Mouse (Mus musculus) stomach, embryonic 14.5 days (tissue): ENCODE results near the gene Oas1e. TPM values are rescaled to one million over a fixed set of nuclear protein-coding genes. Genes with fewer than 3 reads are reported as not detected.

Source experiments
- ATAC-seq: fragments of 200-750 bp; cut with Nextera tagmentation; 2 replicates; pipeline ENCODE4 v1.8.0; 2017; ENCODE audit warnings: low read depth, moderate TSS enrichment; ENCODE audit not compliant: insufficient number of reproducible peaks, insufficient read depth, low FRiP score
- H3K27ac ChIP-seq: fragments of 300-500 bp; sonication (generic); 2 replicates; pipeline ENCODE4 v1.5.1; 2014; ENCODE audit warnings: mild to moderate bottlenecking, low read length, moderate library complexity, mixed read lengths
- H3K27me3 ChIP-seq: fragments of 300-500 bp; sonication (generic); 2 replicates; pipeline ENCODE4 v1.6.1; 2014; ENCODE audit warnings: low read length, control low read depth, mixed read lengths; ENCODE audit not compliant: control insufficient read depth, insufficient read depth
- H3K36me3 ChIP-seq: fragments of 300-500 bp; sonication (generic); 2 replicates; pipeline ENCODE4 v1.6.1; 2014; ENCODE audit warnings: mild to moderate bottlenecking, control low read depth, low read length, moderate library complexity, mixed read lengths; ENCODE audit not compliant: control insufficient read depth, insufficient read depth
- H3K4me1 ChIP-seq: fragments of 300-500 bp; sonication (generic); 2 replicates; pipeline ENCODE4 v1.6.1; 2014; ENCODE audit warnings: low read length, control low read depth, mixed read lengths; ENCODE audit not compliant: control insufficient read depth, insufficient read depth
- H3K4me2 ChIP-seq: fragments of 300-500 bp; sonication (generic); replicated peaks from 2 replicates; pipeline ENCODE4 v1.6.1; 2014; ENCODE audit warnings: low read depth, low read length, control low read depth
- H3K4me3 ChIP-seq: fragments of 300-500 bp; sonication (generic); 2 replicates; pipeline ENCODE4 v1.5.1; 2014; ENCODE audit warnings: low read depth, low read length, control low read depth
- H3K9ac ChIP-seq: fragments of 300-500 bp; sonication (generic); replicated peaks from 2 replicates; pipeline ENCODE4 v1.6.1; 2014; ENCODE audit warnings: low read depth, mild to moderate bottlenecking, control low read depth, low read length, moderate library complexity, mixed read lengths
- H3K9me3 ChIP-seq: fragments of 300-500 bp; sonication (generic); 2 replicates; pipeline ENCODE4 v1.6.1; 2016; ENCODE audit warnings: low read depth, low read length, control low read depth; ENCODE audit not compliant: control insufficient read depth
- WGBS: fragments of 180-500 bp; shearing (Covaris S2); extraction: QIAGEN DNeasy Blood & Tissue Kit; methylation state at CpG from one replicate; pipeline ENCODE4 v1.1.7; 2014; 5-methylcytosine and 5-hydroxymethylcytosine counted together
- polyA plus RNA-seq: library from polyadenylated mRNA; unstranded; fragments of >200 nt; fragmentation: Nextera tagmentation; extraction: Ambion mirVana; gene quantifications from 2 replicates; pipeline ENCODE4 v1.2.1, GENCODE M21; 2014

Gene Oas1e
- polyA plus RNA-seq, 1 experiment from 2014 or later = not detected

DNA sequence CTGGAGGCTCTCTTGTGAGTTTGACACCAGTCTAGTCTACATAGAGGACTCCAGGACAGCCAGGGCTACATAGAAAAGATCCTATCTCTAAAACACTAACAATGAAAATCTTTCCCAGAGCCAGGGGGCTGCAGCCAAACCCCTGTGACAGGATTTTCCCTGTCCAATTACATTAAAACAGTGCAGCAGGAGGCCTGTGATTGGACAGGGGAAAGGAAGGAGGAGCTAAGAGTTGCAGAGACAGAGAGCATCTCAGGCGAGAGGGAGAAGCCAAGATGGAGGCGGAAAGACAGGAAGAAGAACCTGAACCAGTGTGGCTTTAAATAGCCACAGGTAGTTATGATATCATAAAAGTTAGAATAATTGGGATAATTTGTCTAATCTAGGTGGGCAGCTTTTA lies 12.9 kb downstream of the Oas1e start:
- ATAC-seq = no peak

DNA sequence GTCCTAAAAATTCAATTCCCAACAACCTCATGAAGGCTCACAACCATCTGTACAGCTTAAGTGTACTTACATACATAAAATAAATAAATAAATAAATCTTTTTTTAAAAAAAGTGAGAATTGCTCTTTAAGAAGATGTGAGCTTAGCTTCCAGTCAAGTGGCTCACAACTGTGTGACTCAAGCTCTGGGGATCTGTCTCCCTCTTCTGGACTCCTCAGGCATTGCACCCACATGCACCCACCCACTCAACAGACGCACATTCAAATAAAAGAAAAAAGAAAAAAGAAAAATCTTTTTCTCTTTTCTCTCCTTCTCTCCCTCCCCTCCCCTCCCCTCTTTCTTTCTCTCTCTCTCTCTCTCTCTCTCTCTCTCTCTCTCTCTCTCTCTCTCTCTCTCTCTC lies 13.7 kb downstream of the Oas1e start:
- WGBS = 90% methylated on average over 1 of the region's 1 CpGs
- Histone ChIP-seq H3K27me3 (no peaks in the 10 kb centered on the region), H3K9ac (no peak overlapping the region), H3K36me3 (no peaks in the 10 kb centered on the region), H3K4me1 (no peaks in the 10 kb centered on the region), H3K27ac (no peak overlapping the region), H3K4me2 (no peak overlapping the region), H3K9me3 (no peaks in the 10 kb centered on the region), H3K4me3 (no peak overlapping the region)
- no peak for ATAC-seq

More for the DNA sequence above, 12.9 kb downstream of the Oas1e start:
- H3K9ac ChIP-seq = no peak overlapping the region
- no peaks in the 10 kb centered on the region for H3K27me3 ChIP-seq
- no peak overlapping the region for H3K4me2 ChIP-seq
- no peak overlapping the region for H3K27ac ChIP-seq
- 72% methylated on average over 2 of the region's 2 CpGs for WGBS
- no peaks in the 10 kb centered on the region for H3K4me1 ChIP-seq
- no peaks in the 10 kb centered on the region for H3K36me3 ChIP-seq
- H3K4me3 ChIP-seq = no peak overlapping the region
- no peaks in the 10 kb centered on the region for H3K9me3 ChIP-seq

DNA sequence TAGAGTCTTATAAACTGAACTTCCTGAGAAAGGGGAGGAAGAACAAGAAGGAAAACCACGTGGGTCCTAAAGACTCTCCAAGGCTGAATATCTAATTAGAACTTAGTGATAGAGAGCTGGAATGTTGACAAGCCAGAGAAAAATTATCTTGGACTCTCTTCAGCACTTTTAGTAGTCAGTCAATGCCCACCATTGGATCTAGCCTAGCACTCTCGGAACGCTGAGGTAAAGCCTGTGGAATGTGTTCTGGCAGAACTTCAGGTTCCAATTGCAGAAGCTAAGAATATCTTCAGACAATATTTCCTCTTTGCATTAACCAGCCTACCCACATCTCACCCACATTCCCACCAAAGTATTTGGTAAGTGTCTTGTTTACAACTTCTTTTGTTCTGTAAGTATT lies 15.4 kb downstream of the Oas1e start:
- Histone ChIP-seq H3K9me3 (no peaks in the 10 kb centered on the region), H3K4me1 (no peaks in the 10 kb centered on the region), H3K4me3 (no peak overlapping the region), H3K36me3 (no peaks in the 10 kb centered on the region), H3K9ac (no peak overlapping the region), H3K4me2 (no peak overlapping the region), H3K27me3 (no peaks in the 10 kb centered on the region), H3K27ac (no peak overlapping the region)
- 30% methylated on average over 3 of the region's 3 CpGs for WGBS
- no peak for ATAC-seq

DNA sequence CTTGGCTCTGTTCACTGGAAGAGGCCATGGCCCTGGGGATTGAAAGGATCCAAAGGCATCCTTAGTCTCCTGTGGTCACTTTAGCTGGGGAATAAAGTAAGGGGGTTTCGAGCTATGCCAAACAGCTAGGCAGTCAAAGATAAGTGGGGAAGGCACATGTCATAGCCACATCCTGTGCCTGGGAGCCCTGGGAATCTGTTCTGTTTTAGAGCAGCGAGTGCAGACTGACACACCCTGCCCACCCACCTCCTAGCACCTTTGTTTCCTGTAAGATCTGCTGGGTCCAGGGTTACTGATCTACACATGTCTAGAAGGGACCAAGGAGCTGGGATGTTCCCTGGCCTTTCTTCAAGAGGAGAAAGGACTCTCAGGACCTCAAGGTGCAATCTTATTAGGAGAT lies 16.4 kb downstream of the Oas1e start:
- H3K9me3 ChIP-seq = no peaks in the 10 kb centered on the region
- no peak overlapping the region for H3K27ac ChIP-seq
- no peak for ATAC-seq
- no peak overlapping the region for H3K4me2 ChIP-seq
- H3K36me3 ChIP-seq = no peaks in the 10 kb centered on the region
- H3K9ac ChIP-seq = no peak overlapping the region
- H3K4me3 ChIP-seq = no peak overlapping the region
- WGBS = 64% methylated on average over 2 of the region's 2 CpGs
- H3K27me3 ChIP-seq = no peaks in the 10 kb centered on the region
- H3K4me1 ChIP-seq = no peaks in the 10 kb centered on the region

DNA sequence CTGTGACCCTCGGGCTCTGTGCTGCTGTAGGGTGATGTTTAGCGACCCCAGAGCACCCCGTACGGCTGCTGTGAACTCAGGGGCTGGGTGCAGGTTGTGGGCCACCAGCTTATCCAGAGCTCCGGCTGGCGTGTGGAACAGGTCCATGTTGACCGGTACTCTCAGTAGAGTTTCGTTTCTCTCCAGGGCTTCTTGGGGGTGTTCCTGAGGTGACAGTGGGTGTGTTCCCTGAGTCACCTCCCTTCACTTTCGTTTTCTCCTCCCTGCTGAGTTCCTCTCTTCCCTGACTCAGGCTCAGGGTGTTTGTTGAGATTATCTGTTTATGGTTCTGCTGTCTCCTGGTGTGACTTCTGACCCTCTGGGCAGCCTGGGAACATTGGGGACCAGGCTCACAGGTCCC lies 17.9 kb downstream of the Oas1e start, which contains the start of gene Oas3:
Gene Oas3 (minus strand): TSS at position 184 of the 400 bp plus-strand sequence.
- Histone ChIP-seq H3K4me1 (no peaks in the 10 kb centered on the region), H3K27me3 (no peaks in the 10 kb centered on the region), H3K4me2 (no peak within 1 kb of the TSS), H3K27ac (no peak within 1 kb of the TSS), H3K9ac (no peak within 1 kb of the TSS), H3K36me3 (no peaks in the 10 kb centered on the region), H3K4me3 (no peak within 1 kb of the TSS), H3K9me3 (no peaks in the 10 kb centered on the region)
- no peak for ATAC-seq
- WGBS = 73% methylated on average over 9 of the region's 9 CpGs

DNA sequence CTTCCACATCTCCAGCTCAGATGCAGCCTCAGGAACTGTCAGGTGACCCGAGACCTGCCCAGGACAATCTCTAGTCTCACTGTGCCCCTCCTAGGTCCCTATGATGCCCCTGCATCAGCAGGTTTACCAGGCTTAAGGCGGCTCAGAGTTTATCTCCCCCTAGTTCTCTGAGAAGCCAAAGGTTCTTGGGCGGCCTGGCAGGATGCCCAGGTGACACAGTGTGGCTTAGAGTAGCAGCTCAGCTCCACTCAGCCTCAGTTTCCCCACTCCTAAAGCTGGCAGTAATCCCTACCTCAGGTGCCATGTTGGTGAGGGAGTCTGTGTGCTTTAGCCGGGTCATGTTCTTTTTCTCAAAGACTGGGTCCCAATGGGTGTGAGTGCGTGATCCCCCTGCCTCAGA lies 18.5 kb downstream of the Oas1e start:
- H3K9ac ChIP-seq = no peak overlapping the region
- H3K27me3 ChIP-seq = no peaks in the 10 kb centered on the region
- no peak for ATAC-seq
- H3K36me3 ChIP-seq = no peaks in the 10 kb centered on the region
- WGBS = 86% methylated on average over 5 of the region's 5 CpGs
- no peak overlapping the region for H3K27ac ChIP-seq
- no peak overlapping the region for H3K4me2 ChIP-seq
- no peaks in the 10 kb centered on the region for H3K9me3 ChIP-seq
- no peak overlapping the region for H3K4me3 ChIP-seq
- H3K4me1 ChIP-seq = no peaks in the 10 kb centered on the region

DNA sequence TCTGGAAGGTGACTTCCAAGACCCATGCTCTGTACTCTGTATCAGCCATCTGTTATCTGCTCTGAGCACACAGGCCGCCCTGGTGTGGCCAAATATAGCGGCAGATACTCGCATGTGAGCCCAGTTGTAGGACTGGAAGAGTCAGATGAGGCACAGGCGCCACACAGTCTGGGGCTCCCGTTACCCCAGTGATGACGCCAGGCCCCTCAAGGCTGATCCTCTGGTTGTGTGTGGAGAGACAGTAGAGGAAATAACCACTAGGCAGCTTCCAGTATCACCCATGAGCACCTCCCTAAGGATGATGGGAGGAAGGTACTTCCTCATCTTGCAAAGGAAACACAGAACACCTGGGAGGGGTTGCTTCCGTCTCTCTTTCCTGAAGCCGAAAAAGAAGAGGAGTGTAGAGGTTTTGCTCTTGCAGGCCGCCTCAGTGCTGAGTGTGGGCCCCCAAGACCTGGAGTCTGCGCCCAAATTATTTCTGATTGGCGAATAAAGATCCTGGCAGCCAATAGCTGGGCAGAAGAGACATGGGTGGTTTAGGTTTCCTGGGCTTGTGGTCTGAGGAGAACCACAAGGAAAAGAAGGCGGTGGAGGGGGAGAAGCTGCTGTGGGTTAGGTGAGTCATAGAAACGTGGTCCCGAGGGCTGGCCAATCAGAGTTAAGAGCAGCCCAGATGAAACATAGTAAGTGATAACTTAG lies 19.9 kb downstream of the Oas1e start:
- H3K27me3 ChIP-seq = no peaks in the 10 kb centered on the region
- H3K9me3 ChIP-seq = no peaks in the 10 kb centered on the region
- no peak overlapping the region for H3K4me2 ChIP-seq
- H3K27ac ChIP-seq = no peak overlapping the region
- no peak for ATAC-seq
- no peaks in the 10 kb centered on the region for H3K36me3 ChIP-seq
- no peaks in the 10 kb centered on the region for H3K4me1 ChIP-seq
- 68% methylated on average over 14 of the region's 14 CpGs for WGBS
- no peak overlapping the region for H3K4me3 ChIP-seq
- no peak overlapping the region for H3K9ac ChIP-seq

DNA sequence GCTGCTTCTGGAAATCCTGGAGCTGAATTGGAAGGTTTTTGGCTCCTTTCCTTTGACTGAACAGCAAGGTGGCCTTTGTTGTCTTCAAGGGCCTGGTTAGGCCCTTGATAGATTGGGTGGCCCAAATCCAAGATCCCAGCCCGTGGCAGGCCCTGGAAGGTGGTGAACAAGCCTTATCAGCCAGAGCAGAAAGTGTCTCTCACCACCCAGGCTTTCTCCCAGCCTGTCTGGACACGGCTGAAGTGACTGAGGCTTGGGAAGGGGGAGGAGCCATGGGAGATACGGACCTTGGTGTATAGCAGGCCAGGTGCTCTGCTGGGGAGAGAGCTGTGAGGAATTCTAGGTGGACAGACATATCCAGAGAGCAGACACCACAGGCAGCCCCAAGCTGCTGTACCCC lies 25.9 kb downstream of the Oas1e start:
- H3K27ac ChIP-seq = no peak overlapping the region
- H3K27me3 ChIP-seq = no peaks in the 10 kb centered on the region
- H3K4me1 ChIP-seq = no peaks in the 10 kb centered on the region
- H3K9ac ChIP-seq = no peak overlapping the region
- H3K4me3 ChIP-seq = no peak overlapping the region
- WGBS = 64% methylated on average over 3 of the region's 3 CpGs
- H3K9me3 ChIP-seq = no peaks in the 10 kb centered on the region
- ATAC-seq = no peak
- H3K36me3 ChIP-seq = no peaks in the 10 kb centered on the region
- H3K4me2 ChIP-seq = no peak overlapping the region

DNA sequence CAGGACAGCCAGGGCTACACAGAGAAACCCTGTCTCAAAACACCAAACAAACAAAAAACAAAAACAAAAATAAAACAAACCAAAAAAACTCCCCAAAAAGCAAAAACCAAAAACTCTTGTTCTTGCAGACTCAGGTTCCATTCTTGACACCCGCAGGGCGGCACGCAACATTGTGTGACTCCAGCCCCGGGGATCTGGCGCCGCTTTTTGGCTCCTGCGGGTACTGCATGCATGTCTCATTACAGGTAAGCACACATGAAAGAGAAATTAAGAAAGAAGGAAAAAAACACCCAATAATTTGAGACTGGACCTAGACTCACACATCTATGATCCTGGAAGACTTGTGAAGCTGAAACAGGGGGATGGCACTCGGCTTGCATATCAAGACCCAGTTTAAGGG lies 30.3 kb downstream of the Oas1e start:
- H3K27ac ChIP-seq = no peak overlapping the region
- H3K9me3 ChIP-seq = no peaks in the 10 kb centered on the region
- H3K9ac ChIP-seq = no peak overlapping the region
- no peak overlapping the region for H3K4me2 ChIP-seq
- ATAC-seq = no peak
- no peaks in the 10 kb centered on the region for H3K27me3 ChIP-seq
- no peaks in the 10 kb centered on the region for H3K4me1 ChIP-seq
- 72% methylated on average over 8 of the region's 8 CpGs for WGBS
- H3K4me3 ChIP-seq = no peak overlapping the region
- H3K36me3 ChIP-seq = no peaks in the 10 kb centered on the region
